Mouse (Mus musculus) c-Kit-negative CD71-positive TER-119-positive erythroid progenitor cells, embryonic 14.5 days (primary cell): ENCODE measurements around the gene Plin4.
A peak's percentile ranks its signal among the peaks of the same experiment; 100 is the strongest.
"Not testable (repeated sequence)": the region's sequence is repeated elsewhere in the genome, so short reads cannot be mapped to it uniquely, and the experiment has no call there.

Experiments
- DNase-seq: peaks from one replicate; pipeline ENCODE4 v3.0.0-alpha.2; 2013; ENCODE audit warnings: low read depth, low spot score

Gene Plin4

DNA sequence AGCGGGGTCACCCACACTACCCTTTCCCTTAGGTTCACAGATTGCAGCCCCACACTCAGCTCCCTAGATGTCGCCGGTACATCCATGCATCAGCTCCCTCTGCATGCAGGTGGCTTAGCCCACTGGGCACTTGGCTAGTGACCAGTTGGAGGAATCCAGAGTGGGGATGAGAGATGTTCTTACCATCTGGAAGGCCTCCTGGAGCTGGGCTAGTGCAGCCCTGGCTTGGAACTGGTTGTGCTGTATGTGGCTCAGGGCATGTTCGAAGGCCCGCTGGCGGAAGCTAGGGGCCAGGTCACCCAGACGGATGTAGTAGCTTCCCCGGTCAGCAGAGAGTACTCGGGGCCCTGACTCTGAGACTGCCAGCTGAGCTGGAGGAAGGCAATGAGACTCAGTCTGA is 6.7 kb downstream of the Plin4 start:
- DNase-seq, result no peak

GRCm38 (mm10) chr17:56102158-56102557 is 7.4 kb downstream of the Plin4 start:
- DNase-seq, result no peak

- no peak for DNase-seq
Measured at GRCm38 (mm10) chr17:56100811-56101210, 8.8 kb downstream of the Plin4 start.

GRCm38 (mm10) chr17:56098711-56099572 is 10.7 kb downstream of the Plin4 start:
- DNase-seq, result no peak

- DNase-seq, result no peak
Measured at GRCm38 (mm10) chr17:56098180-56098579, 11.4 kb downstream of the Plin4 start.

DNA sequence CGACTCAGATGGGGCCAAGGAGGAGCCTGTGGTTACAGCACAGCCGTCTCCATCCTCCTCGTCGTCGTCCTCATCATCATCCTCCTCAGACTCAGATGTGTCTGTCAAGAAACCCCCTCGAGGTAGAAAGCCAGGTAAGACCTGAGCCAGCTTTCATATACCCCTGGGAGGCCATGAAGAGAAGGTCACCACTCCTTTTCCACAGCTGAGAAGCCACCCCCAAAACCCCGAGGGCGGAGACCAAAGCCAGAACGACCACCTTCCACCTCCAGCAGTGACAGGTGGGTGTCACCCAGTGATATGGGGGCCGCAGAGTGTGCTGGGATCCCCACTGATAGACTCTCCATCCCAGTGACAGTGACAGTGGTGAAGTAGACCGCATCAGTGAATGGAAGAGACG is 12.7 kb downstream of the Plin4 start:
- DNase-seq, result no peak

DNA sequence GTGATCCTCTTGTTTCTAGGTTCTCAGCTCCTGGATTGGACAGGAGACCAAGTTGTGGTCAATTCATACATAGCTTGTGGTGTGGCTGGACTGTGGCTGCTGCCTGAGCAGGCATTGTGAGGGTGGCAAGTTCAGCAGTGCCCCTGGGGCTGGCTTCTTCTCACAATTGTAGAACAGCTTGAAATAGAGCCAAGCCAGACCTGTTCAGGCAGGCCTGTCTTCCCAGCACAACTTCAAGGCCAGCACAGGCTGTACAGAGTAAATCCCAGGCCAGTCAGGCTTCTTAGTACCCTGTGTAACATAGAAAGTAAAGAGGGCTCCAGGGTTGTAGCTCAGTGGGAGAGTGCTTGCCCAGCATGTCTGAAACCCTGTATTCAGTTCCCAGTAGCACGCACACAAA is 16.8 kb downstream of the Plin4 start:
- no peak for DNase-seq

DNA sequence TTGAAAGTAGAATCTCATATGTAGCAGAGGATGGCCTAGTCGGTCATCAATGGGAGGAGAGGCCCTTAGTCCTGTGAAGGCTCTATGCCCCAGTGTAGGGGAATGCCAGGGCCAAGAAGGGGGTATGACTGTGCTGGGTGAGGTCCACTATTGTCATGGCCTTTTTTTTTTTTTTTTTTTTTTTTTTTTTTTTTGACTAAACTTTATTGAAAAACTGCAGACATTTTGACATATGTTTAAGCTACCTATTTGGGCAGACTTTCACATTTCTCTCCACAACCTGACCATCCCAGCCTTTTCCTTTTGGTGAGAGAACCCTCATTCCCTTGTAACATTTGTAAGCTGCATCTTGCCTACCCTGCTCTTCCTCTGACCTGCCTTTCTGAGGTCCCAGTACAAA is 17.3 kb downstream of the Plin4 start:
- DNase-seq, result no peak

GRCm38 (mm10) chr17:56080781-56081585 is 28.6 kb downstream of the Plin4 start:
- no peak for DNase-seq

GRCm38 (mm10) chr17:56079921-56080320 is 29.7 kb downstream of the Plin4 start:
- peak; percentile 16 for DNase-seq

DNA sequence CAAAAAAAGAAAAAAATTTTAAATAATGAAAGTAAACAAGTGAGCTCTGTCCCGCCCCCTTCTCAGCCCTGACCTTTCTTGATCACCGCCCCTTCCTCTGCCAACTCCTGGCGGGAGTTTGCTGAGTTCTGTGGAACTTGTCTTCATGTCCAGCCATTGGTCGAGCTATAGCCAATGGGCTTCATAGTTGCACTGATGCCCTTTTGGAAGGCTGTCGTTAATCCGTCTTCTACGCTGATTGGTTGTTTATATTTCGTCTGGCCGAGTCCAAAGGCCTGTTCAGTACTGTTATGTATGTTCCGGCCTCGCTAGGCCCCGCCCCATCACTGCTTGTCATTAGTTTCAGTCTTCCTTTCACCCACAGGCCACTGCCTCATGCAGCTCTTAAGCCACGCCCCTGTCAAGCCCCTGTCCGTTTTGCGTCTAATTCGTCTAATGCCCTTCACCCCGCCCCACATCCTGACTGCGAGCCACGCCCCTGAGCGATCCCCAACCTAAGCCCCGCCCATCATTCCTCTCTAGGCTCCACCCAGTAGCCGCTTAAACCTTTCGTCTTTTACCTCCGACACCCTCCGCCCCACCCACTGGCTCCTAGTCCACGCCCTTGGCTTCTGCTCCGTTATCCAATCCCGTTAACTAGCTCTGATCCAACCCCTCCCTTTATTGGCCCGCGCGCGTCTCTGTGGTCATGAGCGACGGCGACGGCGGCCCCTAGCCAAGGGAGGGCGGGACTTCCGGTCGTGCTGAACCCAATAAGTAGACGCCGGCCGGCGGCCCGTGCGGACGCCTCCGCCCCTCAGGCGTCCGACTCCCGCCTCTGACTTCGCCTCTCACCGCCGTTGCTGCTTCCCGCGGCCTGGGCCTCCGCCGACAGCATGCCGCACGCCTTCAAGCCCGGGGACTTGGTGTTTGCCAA is 30.5 kb downstream of the Plin4 start, which contains the start of gene Hdgfl2:
TSS of gene Hdgfl2 (plus strand) at position 755 of the 916 bp plus-strand sequence.
- peak; percentile 100 for DNase-seq

GRCm38 (mm10) chr17:56078361-56078760 is 31.2 kb downstream of the Plin4 start:
- not testable (repeated sequence) for DNase-seq

DNA sequence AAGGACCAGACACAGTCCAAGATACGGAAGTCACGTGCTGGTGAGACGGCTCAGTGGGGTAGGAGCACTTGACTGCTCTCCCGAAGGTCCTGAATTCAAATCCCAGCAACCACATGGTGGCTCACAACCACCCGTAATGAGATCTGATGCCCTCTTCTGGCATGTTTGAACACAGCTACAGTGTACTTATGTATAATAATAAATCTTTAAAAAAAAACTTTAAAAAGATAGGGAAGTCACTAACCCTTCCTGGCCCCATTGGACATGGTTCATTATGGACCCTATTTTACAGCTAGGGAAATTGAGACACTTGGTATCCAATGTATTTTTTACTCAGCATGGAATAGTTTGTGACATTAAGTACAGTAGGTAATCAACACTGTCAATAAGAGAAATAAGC is 32.1 kb downstream of the Plin4 start:
- no peak for DNase-seq

- peak; percentile 80 for DNase-seq
Measured at GRCm38 (mm10) chr17:56074827-56075208, 34.8 kb downstream of the Plin4 start, which contains the start of gene Ubxn6. Gene Ubxn6, minus strand, starts transcription at chr17:56075028.

DNA sequence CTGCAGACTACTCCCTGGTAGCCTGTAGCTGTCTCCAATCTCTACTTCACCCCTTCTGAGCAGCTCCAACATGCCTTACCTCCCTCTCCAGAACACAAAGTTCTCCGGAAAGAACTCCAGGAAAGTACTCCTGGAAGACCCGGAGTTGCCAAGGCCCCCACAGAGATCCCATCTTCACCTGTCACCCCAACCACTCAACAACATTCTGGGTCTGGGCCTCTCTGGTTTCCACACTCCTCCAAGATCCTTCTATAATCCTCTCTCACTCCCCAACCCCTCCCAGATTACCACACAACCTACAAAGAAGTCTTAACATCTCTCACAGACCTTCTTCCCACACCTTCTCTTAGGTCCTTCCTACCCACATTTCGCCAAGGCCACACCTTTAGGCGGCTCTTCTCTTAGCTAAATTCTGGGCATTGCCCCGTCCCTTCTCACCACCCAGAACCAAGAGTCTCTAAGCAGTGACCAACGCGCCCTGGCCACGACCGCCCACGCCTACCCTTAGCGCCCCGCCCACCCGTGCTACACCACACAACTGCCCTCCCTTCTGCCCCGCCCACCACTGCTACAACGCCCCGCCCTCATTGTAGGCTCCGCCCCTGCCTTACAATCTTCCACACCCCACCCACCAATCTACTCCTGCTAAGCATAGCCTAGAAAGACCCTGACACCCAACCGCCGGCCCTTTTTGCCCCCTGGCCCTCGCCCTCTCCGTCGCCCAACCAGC is 35.3 kb downstream of the Plin4 start:
- peak; percentile 82 for DNase-seq

DNA sequence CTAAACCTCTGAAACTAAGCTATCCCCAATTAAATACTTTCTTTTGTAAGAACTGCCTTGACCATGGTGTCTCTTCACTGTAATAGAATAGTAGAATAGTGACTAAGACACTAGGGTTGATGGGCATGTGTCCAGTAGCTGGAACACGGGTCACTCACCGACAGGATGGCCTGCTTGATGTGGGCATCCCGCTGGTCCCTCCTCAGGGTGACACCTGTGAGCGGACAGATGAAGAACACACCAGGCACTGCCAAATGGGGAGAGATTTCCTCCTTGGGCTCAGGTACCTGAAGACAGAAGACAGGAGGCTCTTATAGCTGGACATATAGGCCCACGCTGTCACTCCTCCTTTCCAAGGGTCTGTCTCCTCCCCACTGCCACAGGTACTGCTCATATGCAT is 37.4 kb downstream of the Plin4 start:
- DNase-seq, result no peak

DNA sequence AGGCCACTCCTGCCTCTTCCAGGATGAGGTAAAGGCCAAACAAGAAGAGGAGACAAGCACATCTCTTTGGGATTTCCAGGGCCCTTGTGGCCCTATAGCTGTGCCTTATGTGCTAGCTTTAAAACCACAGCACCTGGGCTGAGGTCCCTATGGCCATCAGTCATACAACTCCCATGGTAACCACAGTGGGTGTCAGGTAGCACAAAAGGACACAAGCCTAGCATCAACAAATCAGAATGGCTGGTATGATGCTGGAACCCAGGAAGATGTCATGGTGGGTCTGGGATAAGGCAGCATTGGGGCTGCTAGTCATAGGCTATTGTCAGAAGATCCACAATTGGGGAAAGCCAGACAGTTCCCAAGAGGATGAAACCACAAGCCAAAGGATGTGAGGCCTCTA is 38.5 kb downstream of the Plin4 start:
- no peak for DNase-seq

- DNase-seq, result no peak
Measured at GRCm38 (mm10) chr17:56069066-56069465, 40.5 kb downstream of the Plin4 start.

- no peak for DNase-seq
Measured at GRCm38 (mm10) chr17:56066451-56066850, 43.2 kb downstream of the Plin4 start.

- DNase-seq, result not testable (repeated sequence)
Measured at GRCm38 (mm10) chr17:56065715-56066114, 43.9 kb downstream of the Plin4 start.

GRCm38 (mm10) chr17:56062081-56062480 is 47.5 kb downstream of the Plin4 start:
- DNase-seq, result no peak
